Mouse (Mus musculus) myocyte (in vitro differentiated cells): ENCODE data around the gene Tmem53. TPM values are rescaled to one million over a fixed set of nuclear protein-coding genes. Genes with fewer than 3 reads are reported as not detected.
"Not testable (repeated sequence)": the region's sequence is repeated elsewhere in the genome, so short reads cannot be mapped to it uniquely, and the experiment has no call there.

Experiments used
- H3K27me3 ChIP-seq: one replicate; pipeline ENCODE4 v1.6.1; 2011; ENCODE audit not compliant: control insufficient read depth, insufficient read depth, insufficient read length
- H3K36me3 ChIP-seq: one replicate; pipeline ENCODE4 v1.6.1; 2011; ENCODE audit not compliant: control insufficient read depth, insufficient read depth
- H3K4me2 ChIP-seq: one replicate; pipeline ENCODE4 v1.6.1; 2011; ENCODE audit warnings: low read depth, control low read depth
- H3K4me3 ChIP-seq: one replicate; pipeline ENCODE4 v1.5.1; 2011; ENCODE audit warnings: mild to moderate bottlenecking, control low read depth, moderate library complexity
- H3K79me2 ChIP-seq: one replicate; pipeline ENCODE4 v1.6.1; 2011; ENCODE audit not compliant: control insufficient read depth, insufficient read depth
- H3ac ChIP-seq: one replicate; pipeline ENCODE4 v1.6.1; 2011; ENCODE audit not compliant: control insufficient read depth, insufficient read length
- CEBPB ChIP-seq: IDR thresholded peaks from 2 replicates; pipeline ENCODE4 v1.6.1; 2011; ENCODE audit warnings: mild to moderate bottlenecking, moderate library complexity; ENCODE audit not compliant: poor library complexity, insufficient read depth, severe bottlenecking
- E2F4 ChIP-seq: IDR thresholded peaks from one replicate; pipeline ENCODE4 v1.6.1; 2011; ENCODE audit warnings: mild to moderate bottlenecking, control low read depth, moderate library complexity; ENCODE audit not compliant: insufficient read depth
- MAX ChIP-seq: IDR thresholded peaks from one replicate; pipeline ENCODE4 v1.6.1; 2011; ENCODE audit warnings: low read depth, mild to moderate bottlenecking, control low read depth
- MYOD1 ChIP-seq, 3 experiments: IDR thresholded peaks; one replicate each; pipeline ENCODE4 v1.6.1; 2011; ENCODE audit warnings: control low read depth in 2 of 3, low read depth in 2 of 3, mild to moderate bottlenecking in 2 of 3, moderate library complexity in 1 of 3; ENCODE audit not compliant: insufficient read length in 2 of 3, control insufficient read depth in 1 of 3
- MYOG ChIP-seq, 3 experiments: IDR thresholded peaks; one replicate each; pipeline ENCODE4 v1.6.1; 2011; ENCODE audit warnings: control low read depth in 2 of 3, low read depth in 2 of 3, mild to moderate bottlenecking in 2 of 3; ENCODE audit not compliant: insufficient read length in 2 of 3, control insufficient read depth in 1 of 3, insufficient read depth in 1 of 3
- POLR2A ChIP-seq: IDR thresholded peaks from one replicate; pipeline ENCODE4 v1.6.1; 2011; ENCODE audit warnings: low read depth, mild to moderate bottlenecking, control low read depth, moderate library complexity; ENCODE audit not compliant: insufficient read length
- POLR2AphosphoS2 ChIP-seq: IDR thresholded peaks from one replicate; pipeline ENCODE4 v1.6.1; 2011; ENCODE audit warnings: low read depth, control low read depth; ENCODE audit not compliant: insufficient read length
- REST ChIP-seq: IDR thresholded peaks from one replicate; pipeline ENCODE4 v1.6.1; 2011; ENCODE audit warnings: mild to moderate bottlenecking, control low read depth, moderate library complexity; ENCODE audit not compliant: insufficient read depth, insufficient read length
- SRF ChIP-seq: IDR thresholded peaks from one replicate; pipeline ENCODE4 v1.6.1; 2011; ENCODE audit warnings: low read depth; ENCODE audit not compliant: control insufficient read depth, insufficient read length
- TCF12 ChIP-seq: IDR thresholded peaks from one replicate; pipeline ENCODE4 v1.6.1; 2011; ENCODE audit warnings: mild to moderate bottlenecking, control low read depth; ENCODE audit not compliant: poor library complexity, insufficient read depth, severe bottlenecking
- TCF3 ChIP-seq: IDR thresholded peaks from one replicate; pipeline ENCODE4 v1.6.1; 2011; ENCODE audit warnings: low read depth, control low read depth; ENCODE audit not compliant: insufficient read length
- USF1 ChIP-seq: IDR thresholded peaks from one replicate; pipeline ENCODE4 v1.6.1; 2011; ENCODE audit warnings: low read depth, mild to moderate bottlenecking, control low read depth, moderate library complexity
- polyA plus RNA-seq: library from polyadenylated mRNA; unstranded; fragments of >200 nt; fragmentation: generic; extraction: Trizol; gene quantifications from one replicate; pipeline ENCODE4 v1.2.1, GENCODE M21; 2012; ENCODE audit warnings: missing spikeins

Tmem53 gene
- polyA plus RNA-seq, 1 experiment, result 12.7 TPM

DNA sequence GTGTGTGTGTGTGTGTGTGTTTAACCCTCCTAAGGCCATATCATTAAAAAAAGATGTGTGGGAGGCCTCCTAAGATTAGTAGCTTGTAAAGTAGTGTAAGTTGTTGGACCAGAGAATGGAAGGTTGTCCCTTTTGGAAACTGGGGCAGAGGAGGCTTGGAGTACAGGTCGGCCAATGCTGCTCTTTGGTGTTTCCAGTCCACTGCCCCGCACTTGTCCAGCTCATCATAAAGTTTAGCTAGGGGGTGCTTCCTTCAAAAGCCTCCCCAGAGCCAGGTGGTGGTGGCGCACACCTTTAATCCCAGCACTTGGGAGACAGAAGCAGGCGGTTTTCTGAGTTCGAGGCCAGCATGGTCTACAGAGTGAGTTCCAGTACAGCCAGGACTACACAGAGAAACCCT is 1.0 kb downstream of the Tmem53 start:
- Histone ChIP-seq H3K79me2 (no peaks in the 10 kb centered on the region), H3K27me3 (no peaks in the 10 kb centered on the region), H3K4me3 (peak overlapping the region; percentile 49), H3ac (no peak overlapping the region), H3K36me3 (no peaks in the 10 kb centered on the region), H3K4me2 (peak overlapping the region; percentile 90)
- TF ChIP-seq REST (no peak), POLR2A (no peak), POLR2AphosphoS2 (no peak), SRF (no peak), TCF3 (no peak), MYOD1 (IDR thresholded peaks at IDR 0.05; ENCODE audit: control insufficient read depth in 1 of 3, insufficient read length in 2 of 3, low read depth in 2 of 3) (no peak), TCF12 (no peak), MYOG (IDR thresholded peaks at IDR 0.05; ENCODE audit: control insufficient read depth in 1 of 3, insufficient read depth in 1 of 3, insufficient read length in 2 of 3, low read depth in 2 of 3) (no peak), MAX (no peak), CEBPB (no peak)

GRCm38 (mm10) chr4:117253218-117254016 is 1.7 kb downstream of the Tmem53 start:
- no peaks in the 10 kb centered on the region for H3K27me3 ChIP-seq
- no peak overlapping the region for H3K4me2 ChIP-seq

DNA sequence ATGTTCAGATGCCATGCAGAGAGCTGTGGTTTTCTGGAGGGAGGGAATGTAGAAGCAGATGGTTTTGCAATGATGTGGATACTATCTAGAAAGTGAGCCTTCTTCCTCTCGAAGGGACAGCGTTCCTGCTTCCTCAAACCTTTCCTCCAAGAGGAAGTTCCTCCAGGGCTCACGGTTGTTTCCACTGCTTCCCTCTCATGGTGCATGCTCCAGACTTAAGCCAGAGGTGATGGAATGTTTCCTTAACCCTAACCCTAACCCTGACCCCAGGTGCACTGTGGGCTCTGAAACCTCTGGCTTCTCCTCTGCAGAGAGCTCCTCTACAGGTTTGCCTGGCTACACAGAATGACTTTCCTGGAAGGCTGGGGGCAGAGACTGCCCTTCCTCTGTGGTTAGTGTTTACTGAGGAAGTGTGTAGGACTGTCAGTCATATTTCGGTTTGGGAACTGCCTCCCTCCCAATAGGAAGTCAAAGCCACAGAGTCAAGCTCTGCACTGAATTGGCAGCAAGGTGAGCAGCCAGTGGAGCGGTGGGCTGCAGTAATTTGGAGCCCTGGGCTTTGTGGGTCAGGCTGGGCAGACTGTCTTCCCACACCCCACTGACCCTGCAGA is 2.4 kb downstream of the Tmem53 start:
- Histone ChIP-seq H3ac (no peak overlapping the region), H3K27me3 (no peaks in the 10 kb centered on the region), H3K79me2 (no peaks in the 10 kb centered on the region), H3K36me3 (no peaks in the 10 kb centered on the region), H3K4me2 (no peak overlapping the region), H3K4me3 (no peak overlapping the region)
- TF ChIP-seq POLR2AphosphoS2 (no peak), MYOD1 (IDR thresholded peaks at IDR 0.05; ENCODE audit: control insufficient read depth in 1 of 3, insufficient read length in 2 of 3, low read depth in 2 of 3) (no peak), MAX (no peak), E2F4 (no peak), REST (no peak), MYOG (IDR thresholded peaks at IDR 0.05; ENCODE audit: control insufficient read depth in 1 of 3, insufficient read depth in 1 of 3, insufficient read length in 2 of 3, low read depth in 2 of 3) (no peak), USF1 (no peak), CEBPB (no peak), POLR2A (no peak), SRF (no peak), TCF12 (no peak), TCF3 (no peak)

More at GRCm38 (mm10) chr4:117253218-117254016, 1.7 kb downstream of the Tmem53 start:
- H3K4me3 ChIP-seq, result no peak overlapping the region
- H3K36me3 ChIP-seq, result no peaks in the 10 kb centered on the region
- no peak for TF ChIP-seq POLR2A
- no peak for TF ChIP-seq POLR2AphosphoS2
- no peak for TF ChIP-seq TCF3
- no peak for TF ChIP-seq CEBPB
- no peak for TF ChIP-seq MAX
- TF ChIP-seq REST, result no peak
- no peak overlapping the region for H3ac ChIP-seq
- no peaks in the 10 kb centered on the region for H3K79me2 ChIP-seq

GRCm38 (mm10) chr4:117254672-117255071 is 2.9 kb downstream of the Tmem53 start:
- H3K36me3 ChIP-seq, result no peaks in the 10 kb centered on the region
- H3K4me3 ChIP-seq, result no peak overlapping the region
- H3K79me2 ChIP-seq, result no peaks in the 10 kb centered on the region
- no peak overlapping the region for H3ac ChIP-seq
- no peak overlapping the region for H3K4me2 ChIP-seq
- H3K27me3 ChIP-seq, result no peaks in the 10 kb centered on the region
- TF ChIP-seq SRF (no peak), TCF12 (no peak), MYOD1 (IDR thresholded peaks at IDR 0.05; ENCODE audit: control insufficient read depth in 1 of 3, insufficient read length in 2 of 3, low read depth in 2 of 3) (no peak), POLR2AphosphoS2 (no peak), USF1 (no peak), POLR2A (no peak), MAX (no peak), REST (no peak), E2F4 (no peak)

DNA sequence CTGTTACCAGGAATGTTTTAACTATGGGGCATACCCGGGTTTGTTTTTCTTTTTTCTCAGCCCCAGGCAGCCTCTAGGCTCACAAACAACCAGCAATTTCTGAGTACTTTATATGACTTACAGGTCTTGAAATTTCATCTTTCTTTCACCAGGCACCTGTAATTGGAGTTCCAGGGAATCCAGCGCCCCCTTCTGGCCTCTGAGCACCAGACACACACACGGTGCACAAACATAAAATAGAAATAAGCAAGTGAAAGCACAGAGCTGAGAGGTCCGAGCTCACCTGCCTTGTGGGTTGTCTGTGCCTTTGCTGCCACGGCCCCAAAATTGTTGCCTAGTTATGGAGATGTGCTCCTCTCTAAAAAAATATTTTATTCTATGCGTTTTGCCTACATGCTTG is 8.2 kb downstream of the Tmem53 start:
- not testable (repeated sequence) for H3K36me3 ChIP-seq, H3K79me2 ChIP-seq, H3K4me2 ChIP-seq, H3K27me3 ChIP-seq, H3K4me3 ChIP-seq, H3ac ChIP-seq
